Mouse (Mus musculus) small intestine, adult 2 months (tissue): Measurements from ENCODE around the gene H60c. TPM values are rescaled to one million over a fixed set of nuclear protein-coding genes. Genes with fewer than 3 reads are reported as not detected.

Source experiments
- H3K27ac ChIP-seq: fragments of 200-500 bp; 2 replicates; pipeline ENCODE4 v1.5.1; 2012; ENCODE audit warnings: low read depth, low read length, control low read depth, inconsistent platforms; ENCODE audit not compliant: insufficient read depth
- H3K27me3 ChIP-seq: fragments of 200-500 bp; 2 replicates; pipeline ENCODE4 v1.6.1; 2012; ENCODE audit warnings: mild to moderate bottlenecking, moderate library complexity, low read length, inconsistent platforms; ENCODE audit not compliant: control insufficient read depth, insufficient read depth
- H3K36me3 ChIP-seq: fragments of 200-500 bp; 2 replicates; pipeline ENCODE4 v1.6.1; 2012; ENCODE audit warnings: mild to moderate bottlenecking, low read length, control low read depth, inconsistent platforms; ENCODE audit not compliant: control insufficient read depth, insufficient read depth
- H3K4me1 ChIP-seq: fragments of 200-500 bp; 2 replicates; pipeline ENCODE4 v1.6.1; 2012; ENCODE audit warnings: low read length, inconsistent platforms, mixed read lengths; ENCODE audit not compliant: control insufficient read depth, insufficient read depth, insufficient read length
- H3K4me3 ChIP-seq: fragments of 200-500 bp; 2 replicates; pipeline ENCODE4 v1.5.1; 2012; ENCODE audit warnings: low read depth, mild to moderate bottlenecking, control low read depth, inconsistent platforms, low read length, moderate library complexity
- CTCF ChIP-seq: fragments of 200-500 bp; IDR thresholded peaks from 2 replicates; pipeline ENCODE4 v1.5.1; 2012; ENCODE audit warnings: low read depth, mild to moderate bottlenecking, control low read depth, inconsistent platforms, low read length, moderate library complexity, mixed read lengths; ENCODE audit not compliant: insufficient replicate concordance, insufficient read length; ENCODE audit errors: extremely low read depth
- POLR2A ChIP-seq: fragments of 200-500 bp; IDR thresholded peaks from 2 replicates; pipeline ENCODE4 v1.6.1; 2012; ENCODE audit warnings: low read depth, mild to moderate bottlenecking, control low read depth, inconsistent platforms, low read length, moderate library complexity
- WGBS: fragments of 180-500 bp; shearing (Covaris S2); methylation state at CpG from one replicate; pipeline ENCODE4 v1.1.7; 2018; 5-methylcytosine and 5-hydroxymethylcytosine counted together
- polyA plus RNA-seq: library from polyadenylated mRNA; depleted of rRNA; stranded (reverse); fragments of >200 nt; gene quantifications from 2 replicates; pipeline ENCODE4 v1.2.3, GENCODE M21; 2012; rRNA removed

The H60c gene
- not detected in 2 replicates for polyA plus RNA-seq

- Histone ChIP-seq H3K36me3 (no peaks in the 10 kb centered on the region), H3K27me3 (no peaks in the 10 kb centered on the region), H3K4me1 (no peaks in the 10 kb centered on the region), H3K4me3 (no peak within 1 kb of the TSS), H3K27ac (no peak within 1 kb of the TSS)
- TF ChIP-seq POLR2A (no peak), CTCF (no peak)
- 55% methylated on average over 8 of the region's 8 CpGs for WGBS
These were observed at the start of gene H60c for GRCm38 (mm10) chr10:3267671-3268070. H60c (minus strand) TSS chr10:3267771.

GRCm38 (mm10) chr10:3308821-3309206 lies 41.2 kb upstream of the H60c start:
- Histone ChIP-seq H3K27me3 (no peaks in the 10 kb centered on the region), H3K36me3 (no peaks in the 10 kb centered on the region), H3K27ac (no peak overlapping the region), H3K4me3 (no peak overlapping the region), H3K4me1 (no peaks in the 10 kb centered on the region)
- WGBS: 52% methylated on average over 1 of the region's 1 CpGs
- TF ChIP-seq CTCF (no peak), POLR2A (no peak)

- no peak overlapping the region for H3K27ac ChIP-seq
- H3K4me1 ChIP-seq: no peaks in the 10 kb centered on the region
- no peaks in the 10 kb centered on the region for H3K36me3 ChIP-seq
- TF ChIP-seq POLR2A (no peak), CTCF (no peak)
- H3K27me3 ChIP-seq: no peaks in the 10 kb centered on the region
- no peak overlapping the region for H3K4me3 ChIP-seq
- WGBS: 29% methylated on average over 4 of the region's 4 CpGs
These were observed 40.7 kb upstream of the H60c start for GRCm38 (mm10) chr10:3308180-3308820.

GRCm38 (mm10) chr10:3307752-3308151 lies 40.2 kb upstream of the H60c start:
- 13% methylated on average over 2 of the region's 2 CpGs for WGBS
- TF ChIP-seq CTCF: no peak
- no peak for TF ChIP-seq POLR2A
- no peak overlapping the region for H3K4me3 ChIP-seq
- H3K4me1 ChIP-seq: no peaks in the 10 kb centered on the region
- H3K27ac ChIP-seq: no peak overlapping the region
- no peaks in the 10 kb centered on the region for H3K36me3 ChIP-seq
- no peaks in the 10 kb centered on the region for H3K27me3 ChIP-seq

GRCm38 (mm10) chr10:3293969-3294368 lies 26.4 kb upstream of the H60c start:
- Histone ChIP-seq H3K36me3 (no peaks in the 10 kb centered on the region), H3K27ac (no peak overlapping the region), H3K4me3 (no peak overlapping the region), H3K4me1 (no peaks in the 10 kb centered on the region), H3K27me3 (no peaks in the 10 kb centered on the region)
- 35% methylated on average over 2 of the region's 2 CpGs for WGBS
- no peak for TF ChIP-seq POLR2A
- no peak for TF ChIP-seq CTCF

GRCm38 (mm10) chr10:3281047-3281446 lies 13.5 kb upstream of the H60c start:
- H3K4me3 ChIP-seq: no peak overlapping the region
- no peaks in the 10 kb centered on the region for H3K36me3 ChIP-seq
- H3K27ac ChIP-seq: no peak overlapping the region
- H3K4me1 ChIP-seq: no peaks in the 10 kb centered on the region
- no peaks in the 10 kb centered on the region for H3K27me3 ChIP-seq
- WGBS: 75% methylated on average over 2 of the region's 2 CpGs
- TF ChIP-seq POLR2A (no peak), CTCF (no peak)

- WGBS: 57% methylated on average over 3 of the region's 3 CpGs
- H3K4me3 ChIP-seq: no peak overlapping the region
These were observed 6.5 kb upstream of the H60c start for GRCm38 (mm10) chr10:3274065-3274464.

More at GRCm38 (mm10) chr10:3274065-3274464, 6.5 kb upstream of the H60c start:
- TF ChIP-seq POLR2A (no peak), CTCF (no peak)
- Histone ChIP-seq H3K27me3 (no peaks in the 10 kb centered on the region), H3K36me3 (no peaks in the 10 kb centered on the region), H3K4me1 (no peaks in the 10 kb centered on the region), H3K27ac (no peak overlapping the region)
